In the genomic region with DNA sequence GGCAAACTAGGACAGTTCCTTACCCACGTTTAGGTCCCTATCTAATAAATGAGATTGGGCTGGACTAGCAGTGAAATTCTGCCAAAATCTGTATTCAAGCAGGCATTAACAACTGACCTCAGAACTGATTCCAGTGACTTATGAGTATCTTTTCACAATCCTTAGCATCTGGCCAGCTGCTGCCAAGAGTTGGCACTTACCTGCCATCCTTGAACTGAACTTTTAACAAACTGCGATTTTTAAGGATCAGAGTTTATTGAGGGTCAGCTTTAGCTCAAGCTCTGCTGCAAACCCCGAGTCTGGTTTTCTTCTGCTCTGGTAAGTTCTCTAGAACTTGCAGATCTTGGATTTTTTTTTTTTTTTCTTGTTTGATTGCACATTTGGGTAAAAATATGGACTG, we compare ENCODE assay signal across 10 mouse cellular contexts. TPM values are rescaled to one million over a fixed set of nuclear protein-coding genes. Genes with fewer than 3 reads are reported as not detected.
DNase-seq lines count a peak whose midpoint lies in the region; ATAC-seq and TF ChIP-seq lines count a peak whose summit lies in the region.
"Had no signal": no experiment of that assay in that cellular context is flagged by ENCODE, and none has a peak within 500 bp of the region (broad histone marks: within the 10 kb centered on the region; RNA-seq: fewer than 3 reads in every experiment).

No protein-coding gene starts in this region.

- no peak overlapping the region for H3K4me3 ChIP-seq in forebrain, embryonic 11.5 days (ENCODE audit: low read depth, low read length)
- no peak overlapping the region for H3K4me3 ChIP-seq in forebrain, embryonic 16.5 days (replicated peaks; ENCODE audit: low read length)
- H3K4me3 ChIP-seq in liver, adult 2 months (ENCODE audit: insufficient read depth, low read depth, low read length): no peak overlapping the region
- no peak overlapping the region for H3K4me3 ChIP-seq in liver, embryonic 12.5 days
- no peak overlapping the region for H3K4me3 ChIP-seq in embryonic fibroblast, embryonic 13.5 days (ENCODE audit: insufficient read depth, low read length)
- no peak overlapping the region for H3K4me3 ChIP-seq in midbrain, embryonic 12.5 days

- no peak for ATAC-seq in forebrain, embryonic 11.5 days (replicated peaks; ENCODE audit: low FRiP score)
- no peak for ATAC-seq in forebrain, embryonic 16.5 days
- no peak for ATAC-seq in liver, embryonic 12.5 days
- no peak for ATAC-seq in midbrain, embryonic 12.5 days (ENCODE audit: low FRiP score, low read depth)

- no peaks in the 10 kb centered on the region for H3K9me3 ChIP-seq in forebrain, embryonic 11.5 days (ENCODE audit: control insufficient read depth, low read length)
- no peaks in the 10 kb centered on the region for H3K9me3 ChIP-seq in forebrain, embryonic 16.5 days (ENCODE audit: control insufficient read depth, low read length)
- H3K9me3 ChIP-seq in liver, embryonic 12.5 days (replicated peaks): no peaks in the 10 kb centered on the region
- no peaks in the 10 kb centered on the region for H3K9me3 ChIP-seq in midbrain, embryonic 12.5 days

- no peaks in the 10 kb centered on the region; the same call in 1 of the 2 replicates for H3K36me3 ChIP-seq in forebrain, embryonic 11.5 days (ENCODE audit: control insufficient read depth, insufficient read depth, low read length)
- H3K36me3 ChIP-seq in forebrain, embryonic 16.5 days (ENCODE audit: control insufficient read depth, insufficient read depth): no peaks in the 10 kb centered on the region
- no peaks in the 10 kb centered on the region for H3K36me3 ChIP-seq in liver, adult 2 months (ENCODE audit: control insufficient read depth, insufficient read depth, low read length)
- H3K36me3 ChIP-seq in liver, embryonic 12.5 days: no peaks in the 10 kb centered on the region
- H3K36me3 ChIP-seq in midbrain, embryonic 12.5 days: no peaks in the 10 kb centered on the region

- TF ChIP-seq POLR2A in liver, adult 2 months (IDR thresholded peaks at IDR 0.05; ENCODE audit: extremely low read depth, insufficient read depth, low read length): no peak
- no peak for TF ChIP-seq POLR2A in embryonic fibroblast, embryonic 13.5 days (IDR thresholded peaks at IDR 0.05; ENCODE audit: low read depth, low read length)

- no peak overlapping the region; the same call in 1 of the 2 replicates for H3K27ac ChIP-seq in forebrain, embryonic 11.5 days (ENCODE audit: low read depth, low read length)
- H3K27ac ChIP-seq in forebrain, embryonic 16.5 days (ENCODE audit: low read length): no peak overlapping the region
- H3K27ac ChIP-seq in liver, adult 2 months (replicated peaks; ENCODE audit: insufficient read depth, low read depth, low read length): no peak overlapping the region
- no peak overlapping the region for H3K27ac ChIP-seq in liver, embryonic 12.5 days
- H3K27ac ChIP-seq in embryonic fibroblast, embryonic 13.5 days (ENCODE audit: insufficient read depth, low read length): peak overlapping the region; percentile 92
- no peak overlapping the region for H3K27ac ChIP-seq in midbrain, embryonic 12.5 days (replicated peaks)

- TF ChIP-seq CTCF in liver, adult 2 months (IDR thresholded peaks at IDR 0.05; ENCODE audit: low read depth, low read length): no peak
- TF ChIP-seq CTCF in embryonic fibroblast, embryonic 13.5 days (IDR thresholded peaks at IDR 0.05; ENCODE audit: borderline replicate concordance, insufficient read depth, low read length): no peak

- no peak for DNase-seq in forebrain, embryonic 11.5 days (ENCODE audit: low spot score)
- DNase-seq in liver, adult 2 months (ENCODE audit: extremely low read depth, low read depth, low spot score): peak; percentile 8
- no peak for DNase-seq in thymus, postnatal 36 days
- DNase-seq in cerebellum, adult 8-10 months: no peak

- no peaks in the 10 kb centered on the region for H3K4me1 ChIP-seq in forebrain, embryonic 11.5 days (replicated peaks; ENCODE audit: control insufficient read depth, insufficient read depth, low read length)
- peaks cover 17% of the 10 kb centered on the region for H3K4me1 ChIP-seq in forebrain, embryonic 16.5 days (replicated peaks; ENCODE audit: control insufficient read depth, insufficient read depth, low read length)
- no peaks in the 10 kb centered on the region; the same call in 1 of the 2 replicates for H3K4me1 ChIP-seq in liver, adult 2 months (ENCODE audit: control insufficient read depth, insufficient read depth, low read length)
- peaks cover 21% of the 10 kb centered on the region for H3K4me1 ChIP-seq in liver, embryonic 12.5 days
- H3K4me1 ChIP-seq in embryonic fibroblast, embryonic 13.5 days (ENCODE audit: control insufficient read depth, insufficient read depth, low read length): peaks cover 11% of the 10 kb centered on the region
- peaks cover 18% of the 10 kb centered on the region for H3K4me1 ChIP-seq in midbrain, embryonic 12.5 days

- H3K4me2 ChIP-seq in forebrain, embryonic 11.5 days (ENCODE audit: low read depth, low read length, severe bottlenecking): peak overlapping the region; percentile 48; the same call in 1 of the 2 replicates
- H3K4me2 ChIP-seq in forebrain, embryonic 16.5 days (ENCODE audit: low read length): no peak overlapping the region; the same call in 1 of the 2 replicates
- H3K4me2 ChIP-seq in liver, embryonic 12.5 days: no peak overlapping the region
- 0 out of 2 replicates have a peak overlapping the region, but pooled peaks have one; percentile 60 for H3K4me2 ChIP-seq in midbrain, embryonic 12.5 days (replicated peaks)

- peaks cover 11% of the 10 kb centered on the region; the same call in 1 of the 2 replicates for H3K79me2 ChIP-seq in liver, adult 2 months (ENCODE audit: control insufficient read depth, insufficient read depth, low read length)

- H3K27me3 ChIP-seq in forebrain, embryonic 11.5 days (ENCODE audit: control insufficient read depth, insufficient read depth, low read length): no peaks in the 10 kb centered on the region
- H3K27me3 ChIP-seq in forebrain, embryonic 16.5 days (replicated peaks; ENCODE audit: control insufficient read depth, insufficient read depth, low read length): no peaks in the 10 kb centered on the region
- H3K27me3 ChIP-seq in liver, adult 2 months (ENCODE audit: control insufficient read depth, insufficient read depth, low read length): no peaks in the 10 kb centered on the region
- peaks cover 47% of the 10 kb centered on the region for H3K27me3 ChIP-seq in liver, embryonic 12.5 days (replicated peaks)
- H3K27me3 ChIP-seq in midbrain, embryonic 12.5 days: no peaks in the 10 kb centered on the region

- H3K9ac ChIP-seq in forebrain, embryonic 11.5 days (ENCODE audit: low read length): no peak overlapping the region; the same call in 1 of the 2 replicates
- H3K9ac ChIP-seq in forebrain, embryonic 16.5 days (replicated peaks; ENCODE audit: low read depth, low read length): no peak overlapping the region
- no peak overlapping the region for H3K9ac ChIP-seq in liver, adult 2 months (ENCODE audit: low read depth, low read length)
- H3K9ac ChIP-seq in liver, embryonic 12.5 days: no peak overlapping the region
- no peak overlapping the region for H3K9ac ChIP-seq in midbrain, embryonic 12.5 days (replicated peaks)

- WGBS in forebrain, embryonic 11.5 days: 51% methylated on average over 3 of the region's 3 CpGs
- 47% methylated on average over 3 of the region's 3 CpGs for WGBS in forebrain, embryonic 16.5 days
- 46% methylated on average over 3 of the region's 3 CpGs for WGBS in liver, adult 2 months
- 45% methylated on average over 3 of the region's 3 CpGs for WGBS in liver, embryonic 12.5 days (ENCODE audit: insufficient replicate concordance)
- 63% methylated on average over 3 of the region's 3 CpGs for WGBS in midbrain, embryonic 12.5 days

RNA-seq across cellular contexts. Expression of a gene that starts 0.9 kb away (rescaled TPM):
- polyA plus RNA-seq in forebrain, embryonic 11.5 days (2014; fragmentation: Nextera tagmentation; extraction: Ambion mirVana): 63.3 and 67.9 TPM in 2 replicates
- 34.2 and 40.1 TPM in 2 replicates for polyA plus RNA-seq in forebrain, embryonic 16.5 days (2015; fragmentation: Nextera tagmentation; extraction: Ambion mirVana)
- 13.2 and 15.7 TPM in 2 replicates for total RNA-seq in liver, adult 2 months (2014; rRNA removed)
- 1.8 and 2.8 TPM in 2 replicates for polyA plus RNA-seq in liver, adult 2 months (2012; rRNA removed)
- polyA plus RNA-seq in liver, embryonic 12.5 days (2016; fragmentation: Nextera tagmentation; extraction: Ambion mirVana): 19.1 and 19.6 TPM in 2 replicates
- polyA plus RNA-seq in embryonic fibroblast, embryonic 13.5 days (2011; ENCODE audit: insufficient read length, low read depth, missing spikeins): 111 and 145 TPM in 2 replicates
- polyA plus RNA-seq in midbrain, embryonic 12.5 days (2016; fragmentation: Nextera tagmentation; extraction: Ambion mirVana): 46.0 and 49.0 TPM in 2 replicates

RNA-seq across cellular contexts. Expression of a gene that starts 38.0 kb away (rescaled TPM):
- polyA plus RNA-seq in forebrain, embryonic 11.5 days (2014; fragmentation: Nextera tagmentation; extraction: Ambion mirVana): not detected in 2 replicates
- polyA plus RNA-seq in forebrain, embryonic 16.5 days (2015; fragmentation: Nextera tagmentation; extraction: Ambion mirVana): 0.11 and 0.29 TPM in 2 replicates
- total RNA-seq in liver, adult 2 months (2014; rRNA removed): 0.13 and 0.55 TPM in 2 replicates
- 0.09 and 0.93 TPM in 2 replicates for polyA plus RNA-seq in liver, adult 2 months (2012; rRNA removed)
- polyA plus RNA-seq in liver, embryonic 12.5 days (2016; fragmentation: Nextera tagmentation; extraction: Ambion mirVana): not detected in 2 replicates
- not detected in 2 replicates for polyA plus RNA-seq in embryonic fibroblast, embryonic 13.5 days (2011; ENCODE audit: insufficient read length, low read depth, missing spikeins)
- not detected in 2 replicates for polyA plus RNA-seq in midbrain, embryonic 12.5 days (2016; fragmentation: Nextera tagmentation; extraction: Ambion mirVana)
- polyA plus RNA-seq: frontal cortex, adult 2 months; lung, adult 2 months had no signal

RNA-seq across cellular contexts. Expression of a gene that starts 55.4 kb away (rescaled TPM):
- polyA plus RNA-seq in forebrain, embryonic 11.5 days (2014; fragmentation: Nextera tagmentation; extraction: Ambion mirVana): 26.3 and 29.7 TPM in 2 replicates
- polyA plus RNA-seq in forebrain, embryonic 16.5 days (2015; fragmentation: Nextera tagmentation; extraction: Ambion mirVana): 34.3 and 35.7 TPM in 2 replicates
- total RNA-seq in liver, adult 2 months (2014; rRNA removed): 67.3 and 67.5 TPM in 2 replicates
- 39.0 and 54.9 TPM in 2 replicates for polyA plus RNA-seq in liver, adult 2 months (2012; rRNA removed)
- 16.7 and 18.8 TPM in 2 replicates for polyA plus RNA-seq in liver, embryonic 12.5 days (2016; fragmentation: Nextera tagmentation; extraction: Ambion mirVana)
- polyA plus RNA-seq in embryonic fibroblast, embryonic 13.5 days (2011; ENCODE audit: insufficient read length, low read depth, missing spikeins): 19.5 and 24.7 TPM in 2 replicates
- 29.9 and 30.5 TPM in 2 replicates for polyA plus RNA-seq in midbrain, embryonic 12.5 days (2016; fragmentation: Nextera tagmentation; extraction: Ambion mirVana)

Comparison
In these comparisons a context has a peak if more than half of its experiments do, and no peak if none do; other contexts are left out.
1. H3K4me2 ChIP-seq: peak in forebrain, embryonic 11.5 days (single experiment) and midbrain, embryonic 12.5 days (single experiment); none in forebrain, embryonic 16.5 days (single experiment) and liver, embryonic 12.5 days (single experiment).